Mouse (Mus musculus) monocyte, adult 5-6 weeks (primary cell): ENCODE measurements around the gene BC034090. TPM values are rescaled to one million over a fixed set of nuclear protein-coding genes. Genes with fewer than 3 reads are reported as not detected.

ENCODE experiments used
- ATAC-seq: fragments of 153-309, 156-312 bp; replicated peaks from 2 replicates; pipeline ENCODE4 v1.8.0; 2017; ENCODE audit warnings: mild to moderate bottlenecking; ENCODE audit not compliant: low TSS enrichment, insufficient number of reproducible peaks, severe bottlenecking, poor library complexity, low FRiP score
- total RNA-seq: library from RNA; stranded (forward); fragments of 200-1000, 200-491, 200-594 nt; gene quantifications from 3 replicates; pipeline ENCODE4 v1.2.3, GENCODE M21; 2017

Gene BC034090
- total RNA-seq, 1 experiment from 2014 or later = 0.48 TPM

DNA sequence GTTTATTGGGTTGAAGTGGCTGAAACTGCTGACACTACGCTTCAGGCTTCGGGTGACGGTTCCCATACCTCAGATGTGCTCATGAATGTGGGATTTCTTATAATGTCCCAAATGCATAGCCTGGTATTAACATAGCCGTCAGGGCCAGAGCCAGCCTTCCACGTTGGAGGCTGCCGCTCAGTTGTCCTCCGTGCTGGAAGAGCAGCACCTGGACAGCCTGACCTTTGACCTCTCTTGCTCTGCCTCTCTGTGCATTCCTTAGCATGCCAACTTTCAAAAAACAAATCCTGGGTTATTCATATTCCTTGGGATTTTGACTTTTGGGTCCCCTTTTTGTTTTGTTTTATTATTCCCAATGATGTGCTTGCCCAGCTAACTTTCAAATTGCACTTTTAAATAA lies 41.1 kb downstream of the BC034090 start:
- ATAC-seq = no peak

DNA sequence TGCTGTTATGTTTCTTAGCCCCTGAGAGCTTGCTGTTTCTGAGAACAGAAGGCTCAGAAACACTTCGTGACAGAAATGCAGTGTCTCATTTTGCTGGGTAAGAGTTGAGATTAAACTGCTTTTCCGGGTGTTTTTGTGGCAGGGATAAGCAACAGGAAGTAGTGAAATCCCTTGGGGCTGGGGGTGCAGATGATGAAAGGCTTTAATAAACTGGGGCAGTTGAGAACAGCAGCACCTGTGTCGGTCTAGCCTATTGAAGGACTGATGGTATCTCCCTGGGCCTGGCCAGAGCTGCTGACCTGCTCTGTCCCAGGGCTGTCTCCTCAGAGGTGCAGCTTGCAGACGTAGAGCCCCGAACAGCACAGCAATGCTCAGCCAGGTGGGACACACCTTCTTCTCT lies 41.8 kb downstream of the BC034090 start:
- ATAC-seq = 0 out of 2 replicates have a peak, but pooled peaks have one; percentile 22

DNA sequence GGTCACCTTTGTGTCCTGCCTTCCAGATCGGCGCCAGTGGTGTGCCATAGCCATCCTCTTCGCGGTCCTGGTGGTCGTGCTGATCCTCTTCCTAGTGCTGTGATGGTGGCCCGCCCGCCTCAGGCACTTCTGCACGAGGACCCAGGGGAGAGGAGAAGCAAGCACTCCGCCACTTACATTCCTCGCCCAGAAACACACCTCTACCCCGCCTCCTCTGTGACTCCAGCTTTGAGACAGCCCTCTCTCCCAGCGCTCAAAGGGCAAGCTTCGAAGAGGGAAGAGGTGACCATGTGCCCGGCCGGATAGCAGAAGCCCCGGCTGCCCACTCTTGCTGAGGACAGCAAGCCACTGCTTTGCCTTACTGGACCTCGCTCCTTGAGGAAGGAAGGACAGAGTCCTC lies 42.3 kb downstream of the BC034090 start:
- no peak for ATAC-seq

DNA sequence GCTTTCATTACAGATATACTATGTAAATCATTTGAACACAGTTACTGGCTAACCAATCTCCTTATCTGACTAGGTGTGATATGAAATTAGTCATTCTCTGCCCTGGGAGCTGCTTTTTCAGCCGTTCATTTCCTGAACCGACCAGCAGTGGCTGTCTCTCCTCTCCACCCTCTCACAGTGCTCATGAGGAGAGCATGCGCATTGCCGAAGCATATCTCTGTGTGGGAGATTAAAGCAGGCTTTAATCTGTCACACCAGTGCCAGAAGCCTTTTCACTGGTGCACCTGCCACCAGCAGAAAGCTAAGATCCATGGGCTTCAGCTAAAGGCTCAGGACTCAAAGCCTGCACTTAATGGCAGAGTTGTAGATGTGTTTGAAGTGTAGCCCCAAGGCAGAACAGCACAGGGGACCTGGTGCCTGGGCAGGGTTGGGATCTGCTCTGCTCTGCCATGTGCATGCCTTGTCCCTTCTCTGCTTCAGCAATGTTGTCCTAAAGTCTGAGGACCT lies 42.8 kb downstream of the BC034090 start:
- no peak for ATAC-seq

DNA sequence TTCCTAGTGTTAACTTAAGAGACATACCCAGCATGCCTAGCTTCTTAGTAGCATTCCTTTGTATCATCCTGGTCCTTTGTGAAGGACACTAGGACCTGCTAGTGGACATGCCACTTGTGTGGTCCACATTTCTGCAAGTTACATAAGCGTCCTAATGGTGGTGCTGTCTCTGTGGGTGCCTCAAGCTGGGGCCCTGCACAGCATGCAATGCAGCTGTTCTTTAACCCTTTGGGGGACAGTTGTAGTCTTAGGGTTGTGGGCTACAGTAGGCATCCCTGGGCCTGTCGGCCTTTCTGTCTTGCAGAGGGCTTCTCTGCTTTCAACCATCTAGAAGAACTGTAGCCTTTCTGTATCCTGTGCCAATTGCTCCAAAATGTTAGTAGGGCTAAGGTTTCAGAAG lies 43.3 kb downstream of the BC034090 start:
- ATAC-seq = no peak

DNA sequence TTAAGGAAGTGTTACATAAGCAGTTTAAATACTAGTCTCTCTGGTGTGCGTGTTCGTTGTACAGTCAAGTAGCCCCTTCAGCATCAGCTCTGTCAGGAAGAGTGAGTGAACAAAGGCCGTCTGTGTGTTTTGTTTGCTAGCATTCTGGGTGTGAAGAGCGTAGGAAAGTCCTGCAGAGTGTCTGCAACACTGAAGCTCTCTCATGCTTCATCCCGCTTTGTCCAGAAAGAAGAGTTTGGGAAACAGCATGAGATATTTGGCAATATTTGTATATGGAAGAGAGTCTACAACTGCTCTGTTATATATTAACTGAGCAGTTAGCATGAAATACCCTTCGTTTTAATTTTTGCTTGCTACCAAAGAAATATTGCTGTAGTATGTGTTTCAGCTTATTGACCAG lies 44.7 kb downstream of the BC034090 start:
- ATAC-seq = no peak

DNA sequence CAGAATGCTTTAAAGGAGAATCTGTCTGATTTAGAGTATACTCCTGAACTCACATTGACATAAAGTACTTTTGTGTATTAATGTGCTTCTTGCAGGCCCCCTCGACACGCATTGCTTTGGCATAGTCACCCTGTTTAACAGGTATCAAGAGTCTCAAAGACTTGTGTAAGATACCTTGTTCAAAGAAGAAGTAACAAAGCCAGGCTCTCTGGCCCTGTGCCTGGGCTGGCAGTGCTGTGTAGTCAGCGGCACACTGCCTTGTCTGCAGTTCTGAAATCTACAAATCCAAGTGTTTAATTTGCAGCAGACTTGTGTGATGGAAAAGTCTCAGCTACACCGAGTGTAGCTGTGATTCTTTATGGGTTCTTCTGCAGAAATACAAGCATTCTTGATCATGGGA lies 47.6 kb downstream of the BC034090 start:
- no peak for ATAC-seq

DNA sequence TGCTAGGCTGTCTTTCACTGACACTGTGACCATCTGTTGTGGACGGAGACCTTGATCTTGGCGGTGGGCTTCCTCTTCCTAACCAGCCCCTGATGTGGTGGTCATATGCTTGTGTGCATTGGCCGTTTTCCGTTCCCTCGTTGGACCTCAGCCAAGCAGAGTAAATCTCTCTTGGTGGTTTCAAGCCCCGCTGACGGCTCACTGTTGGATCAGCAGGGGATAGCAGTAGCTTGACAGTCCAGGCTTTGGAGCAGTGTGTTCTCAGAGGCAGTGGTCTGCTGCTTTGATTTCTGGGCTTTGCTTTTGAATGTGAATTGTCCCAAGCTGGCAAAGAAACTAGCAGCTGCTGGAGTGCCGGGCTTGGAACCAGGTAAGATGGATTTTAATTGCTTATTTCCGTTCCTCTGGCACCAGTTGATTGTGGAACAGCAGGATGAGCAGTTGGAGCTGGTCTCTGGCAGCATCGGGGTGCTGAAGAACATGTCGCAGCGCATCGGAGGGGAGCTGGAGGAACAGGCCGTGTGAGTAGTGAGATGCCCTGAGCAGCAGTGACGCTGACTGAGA lies 51.4 kb downstream of the BC034090 start:
- no peak for ATAC-seq

DNA sequence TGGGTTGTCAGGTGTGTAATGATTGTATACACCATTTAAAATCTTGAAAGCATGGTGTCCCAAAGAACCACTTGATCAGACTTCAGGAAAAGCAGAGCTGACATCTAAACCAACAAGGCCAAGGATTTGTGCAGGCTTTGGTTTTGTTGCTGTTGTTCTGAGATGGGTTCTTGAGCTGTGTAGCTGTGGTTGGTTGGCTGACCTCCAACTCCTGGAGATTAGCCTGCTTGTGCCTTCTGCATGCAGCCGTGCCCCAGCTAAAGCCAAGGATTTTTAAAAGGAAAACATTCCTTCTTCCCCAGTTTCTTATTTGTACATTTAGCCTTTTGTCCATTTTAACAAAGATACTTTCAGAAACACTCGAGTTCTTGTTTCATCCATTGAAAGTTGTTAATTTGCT lies 52.6 kb downstream of the BC034090 start:
- no peak for ATAC-seq

DNA sequence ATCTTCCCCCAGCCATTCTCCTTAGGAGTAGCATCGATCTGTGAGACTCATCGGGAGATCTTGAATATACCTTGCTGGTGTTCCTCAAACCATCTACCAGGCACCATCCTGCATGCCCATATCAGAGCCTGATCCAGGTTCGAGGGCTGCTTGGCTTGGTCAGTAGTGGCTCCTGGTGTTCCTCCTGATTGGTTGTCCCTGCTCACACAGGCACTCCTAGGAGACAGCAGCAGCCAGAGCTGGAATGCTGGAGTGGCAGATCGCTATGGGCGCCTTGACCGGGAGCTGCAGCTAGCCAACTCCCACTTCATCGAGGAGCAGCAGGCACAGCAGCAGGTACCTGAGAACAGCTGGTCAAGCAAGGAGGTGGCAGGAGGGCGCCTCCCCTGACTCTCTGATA lies 53.0 kb downstream of the BC034090 start:
- ATAC-seq = no peak

DNA sequence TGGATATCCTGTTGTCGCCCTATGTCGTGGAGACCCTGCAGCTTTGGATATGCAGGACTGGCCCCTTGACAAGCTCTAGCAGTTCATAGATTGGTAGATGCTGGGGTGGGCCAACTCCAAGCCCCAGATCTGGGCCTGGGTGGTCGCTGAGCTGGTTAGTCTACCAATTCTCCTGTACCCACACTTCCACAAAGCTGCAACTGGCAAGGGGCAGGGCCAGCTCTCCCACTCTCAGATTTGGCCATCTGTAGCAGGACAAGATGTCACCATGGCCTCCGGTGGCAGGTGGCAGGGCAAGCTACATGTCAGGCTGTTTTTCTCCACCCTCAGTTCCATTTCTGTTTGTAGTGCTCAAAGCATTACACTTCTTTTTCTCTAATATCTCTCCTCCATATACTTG lies 55.6 kb downstream of the BC034090 start:
- no peak for ATAC-seq

DNA sequence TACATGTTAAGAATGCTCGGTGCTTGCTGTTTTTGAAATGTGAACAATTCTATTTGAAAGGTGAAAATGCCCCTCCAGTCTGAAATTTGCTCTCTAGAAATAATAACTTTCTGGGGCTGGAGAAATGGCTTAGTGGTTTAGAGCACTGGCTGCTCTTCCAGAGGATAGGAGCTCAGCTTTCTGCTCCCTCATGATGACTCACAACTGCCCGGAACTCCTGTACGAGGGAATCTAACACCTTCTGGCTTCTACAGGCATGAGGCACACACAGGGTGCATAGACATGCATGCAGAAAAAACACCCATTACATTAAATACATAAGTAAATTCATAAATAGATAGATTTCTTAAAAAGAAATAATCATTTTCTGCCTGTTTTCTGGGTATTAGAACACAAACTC lies 60.1 kb downstream of the BC034090 start:
- no peak for ATAC-seq

DNA sequence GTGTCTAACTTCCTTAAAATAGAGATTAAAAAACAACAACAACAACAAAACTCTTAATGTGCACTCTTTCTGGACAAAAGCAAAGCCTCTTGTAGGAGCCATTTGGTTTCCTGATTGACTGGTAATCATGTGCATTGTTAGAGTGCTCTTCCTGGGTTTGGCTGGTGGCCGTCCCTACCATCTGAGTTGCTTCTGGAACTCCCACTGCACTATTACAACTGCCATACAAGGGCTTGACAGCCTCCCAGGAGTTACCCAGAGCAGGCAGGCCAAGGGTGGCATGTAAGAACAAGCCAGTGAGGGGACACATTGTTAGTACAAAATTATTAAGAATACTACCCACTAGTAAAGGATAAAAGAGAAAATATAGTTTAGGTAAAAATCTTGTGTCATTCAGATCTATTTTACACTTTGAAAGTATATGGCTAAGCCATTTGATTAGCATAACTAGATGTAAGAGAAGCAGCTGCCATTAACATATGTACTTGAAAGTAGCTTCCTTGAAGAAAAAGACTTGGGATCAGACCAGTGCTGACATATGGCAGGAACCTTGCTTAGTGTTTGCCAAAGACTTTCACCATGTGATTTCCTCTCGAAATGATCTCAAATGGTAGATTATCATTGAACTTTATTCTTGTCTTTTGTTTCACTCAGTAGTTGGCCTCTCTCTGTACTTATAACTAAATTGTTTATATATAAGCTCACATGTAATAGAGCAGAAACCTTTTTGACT lies 65.9 kb downstream of the BC034090 start:
- no peak for ATAC-seq

DNA sequence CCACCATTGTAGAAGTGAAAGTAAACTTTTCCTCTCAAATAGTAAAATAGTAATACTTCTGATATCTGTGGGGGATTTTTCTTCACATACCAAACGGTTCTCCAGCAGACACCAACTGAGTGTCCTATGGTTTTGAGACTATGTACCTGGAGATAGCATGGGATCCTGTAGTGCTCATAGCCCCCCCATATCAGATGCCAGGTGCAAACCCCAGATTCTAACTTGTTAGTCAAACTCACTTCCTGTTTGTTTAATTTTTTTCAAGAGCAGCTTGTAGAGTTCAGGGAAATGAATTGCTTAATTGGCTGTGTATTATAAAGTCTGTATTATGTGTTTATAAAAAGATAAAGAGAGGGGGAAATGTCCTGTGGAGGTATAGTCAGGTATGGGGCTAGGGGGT lies 69.8 kb downstream of the BC034090 start:
- ATAC-seq = no peak

DNA sequence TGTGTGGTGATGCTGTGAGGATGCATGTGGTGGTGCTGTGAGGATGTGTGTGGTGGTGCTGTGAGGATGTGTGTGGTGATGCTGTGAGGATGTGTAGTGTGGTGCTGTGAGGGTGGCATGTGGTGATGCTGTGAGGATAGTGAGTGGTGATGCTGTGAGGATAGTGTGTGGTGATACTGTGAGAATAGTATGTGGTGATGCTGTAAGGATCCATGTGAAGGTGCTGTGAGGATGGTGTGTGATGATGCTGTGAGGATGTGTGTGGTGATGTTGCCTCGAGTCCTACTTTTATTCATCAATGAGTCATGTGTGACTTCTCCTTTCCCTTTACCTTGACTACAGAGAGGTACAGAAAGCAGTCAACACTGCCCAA lies 70.6 kb downstream of the BC034090 start:
- ATAC-seq = peak; percentile 44; the same call in 1 of the 2 replicates

DNA sequence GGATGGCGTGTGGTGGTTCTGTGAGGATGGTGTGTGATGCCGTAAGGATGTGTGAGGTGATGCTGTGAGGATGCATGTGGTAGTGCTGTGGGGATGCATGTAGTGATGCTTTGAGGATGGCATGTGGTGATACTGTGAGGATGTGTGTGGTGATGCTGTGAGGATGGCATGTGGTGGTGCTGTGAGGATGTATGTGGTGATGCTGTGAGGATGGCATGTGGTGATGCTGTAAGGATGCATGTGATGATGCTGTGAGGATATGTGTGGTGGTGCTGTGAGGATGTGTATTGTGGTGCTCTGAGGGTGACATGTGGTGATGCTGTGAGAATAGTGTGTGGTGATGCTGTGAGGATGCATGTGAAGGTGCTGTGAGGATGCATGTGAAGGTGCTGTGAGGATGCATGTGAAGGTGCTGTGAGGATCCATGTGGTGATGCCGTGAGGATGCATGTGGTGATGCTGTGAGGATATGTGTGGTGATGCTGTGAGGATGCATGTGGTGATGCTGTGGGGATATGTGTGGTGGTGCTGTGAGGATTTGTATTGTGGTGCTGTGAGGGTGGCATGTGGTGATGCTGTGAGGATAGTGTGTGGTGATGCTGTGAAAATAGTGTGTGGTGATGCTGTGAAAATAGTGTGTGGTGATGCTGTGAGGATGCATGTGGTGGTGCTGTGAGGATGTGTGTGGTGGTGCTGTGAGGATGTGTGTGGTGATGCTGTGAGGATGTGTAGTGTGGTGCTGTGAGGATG lies 71.2 kb downstream of the BC034090 start:
- peak; percentile 51 for ATAC-seq

DNA sequence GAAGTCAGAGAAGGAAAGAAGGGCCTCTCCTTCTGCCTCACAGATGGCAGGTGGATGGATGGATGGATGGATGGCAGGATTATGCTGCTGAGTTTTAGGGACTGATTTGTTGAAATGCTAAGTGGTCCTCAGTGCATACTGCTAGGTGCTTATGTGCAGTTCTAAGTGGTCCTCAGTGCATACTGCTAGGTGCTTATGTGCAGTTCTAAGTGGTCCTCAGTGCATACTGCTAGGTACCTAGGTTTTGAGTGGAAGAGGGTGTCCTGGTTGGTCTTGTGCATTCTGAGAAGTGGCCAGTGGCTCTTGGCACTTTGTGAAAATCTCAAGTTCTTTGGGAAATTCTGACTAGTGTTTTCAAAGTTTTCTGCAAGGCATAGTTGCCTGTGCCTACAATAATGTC lies 74.3 kb downstream of the BC034090 start:
- no peak for ATAC-seq

DNA sequence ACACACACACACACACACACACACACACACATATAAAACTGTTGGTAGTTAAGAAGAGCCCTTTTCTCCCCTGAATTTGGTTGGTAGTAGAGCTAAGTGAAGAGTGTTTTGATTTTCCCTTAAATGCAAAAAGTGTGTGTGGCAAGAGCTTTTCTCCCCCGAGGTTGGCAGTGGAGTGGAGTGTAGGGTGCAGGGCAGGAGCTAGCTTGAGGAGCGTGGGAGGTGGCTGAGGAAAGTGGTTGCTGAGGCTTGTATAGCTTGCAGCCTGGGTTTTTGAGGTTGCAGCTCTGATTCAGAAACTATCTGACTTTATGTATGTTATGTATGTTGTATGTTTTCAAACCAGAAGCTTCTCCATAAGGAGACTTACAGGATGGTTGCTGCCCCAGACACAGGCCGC lies 76.8 kb downstream of the BC034090 start:
- ATAC-seq = no peak
